In genomic region chr12:108942203-108942923, GRCm38 (mm10) we compare ENCODE assay signal across 19 mouse cellular contexts. TPM values are rescaled to one million over a fixed set of nuclear protein-coding genes. Genes with fewer than 3 reads are reported as not detected.
A peak's percentile ranks its signal among the peaks of the same experiment; 100 is the strongest.
DNase-seq lines count a peak whose midpoint lies in the region; ATAC-seq and TF ChIP-seq lines count a peak whose summit lies in the region.
"Had no signal": no experiment of that assay in that cellular context is flagged by ENCODE, and none has a peak within 500 bp of the region (broad histone marks: within the 10 kb centered on the region; RNA-seq: fewer than 3 reads in every experiment).

No protein-coding gene starts in this region.

- no peak for TF ChIP-seq EP300 in stomach, postnatal 0 days (optimal IDR thresholded peaks at IDR 0.05)

- WGBS in embryonic facial prominence, embryonic 15.5 days, result 65% methylated on average over 14 of the region's 14 CpGs
- WGBS in embryonic facial prominence, embryonic 10.5 days, result 83% methylated on average over 14 of the region's 14 CpGs
- WGBS in midbrain, embryonic 14.5 days, result 80% methylated on average over 14 of the region's 14 CpGs
- 81% methylated on average over 14 of the region's 14 CpGs for WGBS in midbrain, embryonic 16.5 days
- WGBS in stomach, postnatal 0 days, result 79% methylated on average over 14 of the region's 14 CpGs

- 0 out of 2 replicates have a peak, but pooled peaks have one; percentile 10 for TF ChIP-seq CTCF in stomach, postnatal 0 days (IDR thresholded peaks at IDR 0.05; ENCODE audit: low read depth)

- DNase-seq in embryonic facial prominence, embryonic 10.5 days (ENCODE audit: low spot score), result no peak
- peak; percentile 29 for DNase-seq in midbrain, embryonic 14.5 days
- peak; percentile 66 for DNase-seq in MN1 (ENCODE audit: low spot score)
- no peak for DNase-seq in stomach, postnatal 0 days (ENCODE audit: low spot score)
- DNase-seq in heart, postnatal 4 days, result no peak
- DNase-seq: cerebellum, adult 11 months; cerebellum, postnatal 25 days; embryo, embryonic 11 days; gastrocnemius, postnatal 10 days; heart, adult 18-20 months; thymus, postnatal 4 days had no signal

- no peaks in the 10 kb centered on the region for H3K9me3 ChIP-seq in embryonic facial prominence, embryonic 15.5 days (replicated peaks)
- no peaks in the 10 kb centered on the region for H3K9me3 ChIP-seq in embryonic facial prominence, embryonic 10.5 days
- no peaks in the 10 kb centered on the region for H3K9me3 ChIP-seq in midbrain, embryonic 14.5 days (ENCODE audit: control insufficient read depth, low read length)
- no peaks in the 10 kb centered on the region for H3K9me3 ChIP-seq in midbrain, embryonic 16.5 days (replicated peaks; ENCODE audit: control insufficient read depth, low read length, poor library complexity, severe bottlenecking)
- H3K9me3 ChIP-seq in stomach, postnatal 0 days (ENCODE audit: control insufficient read depth, low read length), result no peaks in the 10 kb centered on the region
- H3K9me3 ChIP-seq: forebrain, embryonic 10.5 days; heart, embryonic 13.5 days; hindbrain, embryonic 15.5 days; kidney, embryonic 15.5 days had no signal

- ATAC-seq in embryonic facial prominence, embryonic 15.5 days (ENCODE audit: insufficient number of reproducible peaks, low FRiP score, low TSS enrichment, low read depth), result 0 out of 2 replicates have a peak, but pooled peaks have one; percentile 15
- no peak for ATAC-seq in midbrain, embryonic 14.5 days (ENCODE audit: low FRiP score, low TSS enrichment)
- ATAC-seq in midbrain, embryonic 16.5 days, result no peak
- no peak for ATAC-seq in stomach, postnatal 0 days (ENCODE audit: low FRiP score, low TSS enrichment)
- ATAC-seq: intestine, embryonic 16.5 days had no signal

- no peak overlapping the region for H3K4me3 ChIP-seq in embryonic facial prominence, embryonic 15.5 days (replicated peaks)
- H3K4me3 ChIP-seq in embryonic facial prominence, embryonic 10.5 days, result no peak overlapping the region
- H3K4me3 ChIP-seq in midbrain, embryonic 14.5 days (replicated peaks; ENCODE audit: low read depth, low read length), result no peak overlapping the region
- no peak overlapping the region for H3K4me3 ChIP-seq in midbrain, embryonic 16.5 days (ENCODE audit: low read depth, low read length)
- no peak overlapping the region for H3K4me3 ChIP-seq in stomach, postnatal 0 days (ENCODE audit: low read depth, low read length)
- H3K4me3 ChIP-seq: forebrain, embryonic 10.5 days; heart, embryonic 13.5 days; hindbrain, embryonic 15.5 days; kidney, embryonic 15.5 days had no signal

- H3K27me3 ChIP-seq in embryonic facial prominence, embryonic 15.5 days, result no peaks in the 10 kb centered on the region
- H3K27me3 ChIP-seq in embryonic facial prominence, embryonic 10.5 days (replicated peaks; ENCODE audit: low read depth, poor library complexity, severe bottlenecking), result no peaks in the 10 kb centered on the region
- no peaks in the 10 kb centered on the region for H3K27me3 ChIP-seq in midbrain, embryonic 14.5 days (ENCODE audit: control insufficient read depth, insufficient read depth, low read length)
- H3K27me3 ChIP-seq in midbrain, embryonic 16.5 days (ENCODE audit: control insufficient read depth, insufficient read depth, low read depth, low read length), result no peaks in the 10 kb centered on the region
- H3K27me3 ChIP-seq in stomach, postnatal 0 days (ENCODE audit: control insufficient read depth, insufficient read depth, low read length), result no peaks in the 10 kb centered on the region
- H3K27me3 ChIP-seq: heart, embryonic 13.5 days; hindbrain, embryonic 15.5 days; kidney, embryonic 15.5 days had no signal

- H3K36me3 ChIP-seq in embryonic facial prominence, embryonic 15.5 days, result no peaks in the 10 kb centered on the region
- H3K36me3 ChIP-seq in embryonic facial prominence, embryonic 10.5 days (replicated peaks), result no peaks in the 10 kb centered on the region
- no peaks in the 10 kb centered on the region for H3K36me3 ChIP-seq in midbrain, embryonic 14.5 days (ENCODE audit: control insufficient read depth, insufficient read depth, low read length)
- no peaks in the 10 kb centered on the region for H3K36me3 ChIP-seq in midbrain, embryonic 16.5 days (ENCODE audit: control insufficient read depth, insufficient read depth, low read length)
- no peaks in the 10 kb centered on the region for H3K36me3 ChIP-seq in stomach, postnatal 0 days (ENCODE audit: control insufficient read depth, insufficient read depth, low read length)
- H3K36me3 ChIP-seq: forebrain, embryonic 10.5 days; heart, embryonic 13.5 days; hindbrain, embryonic 15.5 days; kidney, embryonic 15.5 days had no signal

- no peak overlapping the region for H3K27ac ChIP-seq in embryonic facial prominence, embryonic 15.5 days (replicated peaks)
- no peak overlapping the region for H3K27ac ChIP-seq in embryonic facial prominence, embryonic 10.5 days (replicated peaks)
- no peak overlapping the region for H3K27ac ChIP-seq in midbrain, embryonic 14.5 days (replicated peaks; ENCODE audit: low read depth, low read length)
- no peak overlapping the region for H3K27ac ChIP-seq in midbrain, embryonic 16.5 days (ENCODE audit: low read length)
- no peak overlapping the region for H3K27ac ChIP-seq in stomach, postnatal 0 days (replicated peaks)
- H3K27ac ChIP-seq: forebrain, embryonic 10.5 days; heart, embryonic 13.5 days; hindbrain, embryonic 15.5 days; kidney, embryonic 15.5 days; liver, embryonic 14.5 days had no signal

- H3K4me1 ChIP-seq in embryonic facial prominence, embryonic 15.5 days, result 0 out of 2 replicates have a peak, but pooled peaks cover 2% of the 10 kb centered on the region
- peaks cover 8% of the 10 kb centered on the region; the same call in 1 of the 2 replicates for H3K4me1 ChIP-seq in embryonic facial prominence, embryonic 10.5 days
- H3K4me1 ChIP-seq in midbrain, embryonic 14.5 days (ENCODE audit: control insufficient read depth, insufficient read depth, low read length), result 0 out of 2 replicates have a peak, but pooled peaks cover 3% of the 10 kb centered on the region
- peaks cover 5% of the 10 kb centered on the region; the same call in 1 of the 2 replicates for H3K4me1 ChIP-seq in midbrain, embryonic 16.5 days (ENCODE audit: control insufficient read depth, insufficient read depth, low read length)
- H3K4me1 ChIP-seq in stomach, postnatal 0 days (replicated peaks; ENCODE audit: control insufficient read depth, insufficient read depth), result no peaks in the 10 kb centered on the region
- H3K4me1 ChIP-seq: forebrain, embryonic 10.5 days; heart, embryonic 13.5 days; kidney, embryonic 15.5 days had no signal

- no peak overlapping the region for H3K4me2 ChIP-seq in embryonic facial prominence, embryonic 15.5 days (replicated peaks)
- H3K4me2 ChIP-seq in midbrain, embryonic 14.5 days (ENCODE audit: low read length), result no peak overlapping the region
- H3K4me2 ChIP-seq in midbrain, embryonic 16.5 days (ENCODE audit: low read length), result no peak overlapping the region
- no peak overlapping the region for H3K4me2 ChIP-seq in stomach, postnatal 0 days (replicated peaks; ENCODE audit: low read depth)
- H3K4me2 ChIP-seq: heart, embryonic 13.5 days; hindbrain, embryonic 15.5 days; kidney, embryonic 15.5 days had no signal

- no peak overlapping the region for H3K9ac ChIP-seq in embryonic facial prominence, embryonic 15.5 days
- H3K9ac ChIP-seq in midbrain, embryonic 14.5 days (replicated peaks; ENCODE audit: low read length), result no peak overlapping the region
- H3K9ac ChIP-seq in midbrain, embryonic 16.5 days (ENCODE audit: low read depth, low read length), result no peak overlapping the region
- H3K9ac ChIP-seq in stomach, postnatal 0 days (ENCODE audit: low read length), result no peak overlapping the region
- H3K9ac ChIP-seq: heart, embryonic 13.5 days; hindbrain, embryonic 15.5 days; kidney, embryonic 15.5 days; liver, embryonic 14.5 days had no signal

RNA-seq across cellular contexts. Expression of gene Wars, which starts 48.4 kb away (rescaled TPM):
- polyA plus RNA-seq in embryonic facial prominence, embryonic 15.5 days (2015; fragmentation: Nextera tagmentation; extraction: Ambion mirVana), result 62.9 and 65.8 TPM in 2 replicates
- 146 and 147 TPM in 2 replicates for polyA plus RNA-seq in embryonic facial prominence, embryonic 10.5 days (2016; fragmentation: Nextera tagmentation; extraction: Ambion mirVana)
- 96.4 and 110 TPM in 2 replicates for polyA plus RNA-seq in midbrain, embryonic 14.5 days (2014; fragmentation: Nextera tagmentation; extraction: Ambion mirVana)
- 105 and 109 TPM in 2 replicates for polyA plus RNA-seq in midbrain, embryonic 16.5 days (2015; fragmentation: Nextera tagmentation; extraction: Ambion mirVana)
- polyA plus RNA-seq in stomach, postnatal 0 days (2015; fragmentation: Nextera tagmentation; extraction: Ambion mirVana), result 70.7 and 76.0 TPM in 2 replicates
- 10 to 100 TPM; 48.1 to 49.0 TPM for total RNA-seq in heart, postnatal 4 days (2021)

RNA-seq across cellular contexts. Expression of gene Wdr25, which starts 48.9 kb away (rescaled TPM):
- 7.1 and 9.9 TPM in 2 replicates for polyA plus RNA-seq in embryonic facial prominence, embryonic 15.5 days (2015; fragmentation: Nextera tagmentation; extraction: Ambion mirVana)
- 9.9 and 10.4 TPM in 2 replicates for polyA plus RNA-seq in embryonic facial prominence, embryonic 10.5 days (2016; fragmentation: Nextera tagmentation; extraction: Ambion mirVana)
- 3.7 and 4.3 TPM in 2 replicates for polyA plus RNA-seq in midbrain, embryonic 14.5 days (2014; fragmentation: Nextera tagmentation; extraction: Ambion mirVana)
- 4.9 and 6.3 TPM in 2 replicates for polyA plus RNA-seq in midbrain, embryonic 16.5 days (2015; fragmentation: Nextera tagmentation; extraction: Ambion mirVana)
- polyA plus RNA-seq in stomach, postnatal 0 days (2015; fragmentation: Nextera tagmentation; extraction: Ambion mirVana), result 3.2 and 3.9 TPM in 2 replicates
- 1 to 10 TPM; 4.2 to 5.2 TPM for total RNA-seq in heart, postnatal 4 days (2021)

Comparison
In these comparisons a context has a peak if more than half of its experiments do, and no peak if none do; other contexts are left out.
1. DNase-seq: peak in midbrain, embryonic 14.5 days (single experiment) and MN1 (single experiment); none in embryonic facial prominence, embryonic 10.5 days (single experiment), stomach, postnatal 0 days (single experiment) and heart, postnatal 4 days (single experiment).